Mouse (Mus musculus) CH12.LX (cell line): ENCODE results near the gene Mvk.

Experiments
- CTCF ChIP-seq, 2 experiments: IDR thresholded peaks in 1 of 2; conservative IDR thresholded peaks in 1 of 2; 2 replicates each; pipeline ENCODE4 v1.5.1; 2011 to 2012; ENCODE audit warnings: low read depth in 2 of 2, low read length in 2 of 2, improper control_type of control experiment in 1 of 2, inconsistent platforms in 1 of 2, mild to moderate bottlenecking in 1 of 2, moderate library complexity in 1 of 2
- MAX ChIP-seq: IDR thresholded peaks from 2 replicates; pipeline ENCODE4 v1.6.1; 2011; ENCODE audit warnings: low read length, improper control_type of control experiment
- MYC ChIP-seq: IDR thresholded peaks from 2 replicates; pipeline ENCODE4 v1.6.1; 2011; ENCODE audit warnings: low read depth, mild to moderate bottlenecking, improper control_type of control experiment, low read length
- NELFE ChIP-seq: IDR thresholded peaks from 2 replicates; pipeline ENCODE4 v1.6.1; 2011; ENCODE audit warnings: low read depth, low read length, improper control_type of control experiment
- POLR2A ChIP-seq: IDR thresholded peaks from 2 replicates; pipeline ENCODE4 v1.6.1; 2011; ENCODE audit warnings: low read depth, mild to moderate bottlenecking, improper control_type of control experiment, low read length
- POLR2AphosphoS2 ChIP-seq: IDR thresholded peaks from 2 replicates; pipeline ENCODE4 v1.6.1; 2011; ENCODE audit warnings: low read depth, low read length, improper control_type of control experiment
- SIN3A ChIP-seq: IDR thresholded peaks from 2 replicates; pipeline ENCODE4 v1.6.1; 2012; ENCODE audit warnings: low read length, improper control_type of control experiment, inconsistent platforms
- TCF12 ChIP-seq: IDR thresholded peaks from 2 replicates; pipeline ENCODE4 v1.6.1; 2014; ENCODE audit warnings: low read depth, mild to moderate bottlenecking, inconsistent platforms, low read length, improper control_type of control experiment
- UBTF ChIP-seq: IDR thresholded peaks from 2 replicates; pipeline ENCODE4 v1.6.1; 2012; ENCODE audit warnings: low read depth, mild to moderate bottlenecking, inconsistent platforms, low read length, improper control_type of control experiment, moderate library complexity
- ZKSCAN1 ChIP-seq: IDR thresholded peaks from 2 replicates; pipeline ENCODE4 v1.6.1; 2012; ENCODE audit warnings: low read depth, inconsistent platforms, low read length, improper control_type of control experiment, borderline replicate concordance

DNA sequence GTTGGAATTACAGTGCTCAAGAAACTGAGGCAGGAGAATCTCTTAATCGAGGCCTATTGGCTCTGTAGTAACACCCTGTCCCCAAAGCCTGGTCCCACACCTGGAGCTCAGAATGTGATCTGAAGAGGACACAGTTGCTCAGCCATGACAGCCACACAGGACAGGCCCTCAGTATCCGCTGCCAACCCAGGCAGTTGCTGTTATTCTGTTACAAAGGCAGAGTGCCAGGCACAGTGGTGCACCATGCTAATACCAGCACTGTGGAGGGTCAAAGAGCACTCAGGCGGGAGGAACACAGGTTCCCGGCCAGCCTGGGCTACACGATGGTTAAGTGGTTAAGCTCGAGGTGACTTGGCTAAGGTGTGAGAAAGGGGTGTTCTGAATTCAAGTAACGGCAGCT, 14.3 kb upstream of the Mvk start:
- TF ChIP-seq ZKSCAN1 (no peak), NELFE (no peak), TCF12 (no peak), POLR2A (no peak), MYC (no peak), UBTF (no peak), SIN3A (no peak), CTCF (conservative IDR thresholded peaks at IDR 0.05 in 1 of 2, IDR thresholded peaks at IDR 0.05 in 1 of 2; ENCODE audit: low read depth in 2 of 2, low read length in 2 of 2) (no peak), POLR2AphosphoS2 (no peak), MAX (no peak)
